ENCODE assay signal across 8 mouse cellular contexts in genomic region chr6:122739952-122740351, GRCm38 (mm10). TPM values are rescaled to one million over a fixed set of nuclear protein-coding genes. Genes with fewer than 3 reads are reported as not detected.
DNase-seq lines count a peak whose midpoint lies in the region; ATAC-seq lines count a peak whose summit lies in the region.

No protein-coding gene starts in this region.

- DNase-seq in A20 (ENCODE audit: low read depth, low spot score) (peak; percentile 62), liver (peak; percentile 76)
- DNase-seq in adrenal gland, postnatal 36 days, result peak; percentile 74 to 82
- peak; percentile 84 for DNase-seq in embryonic facial prominence, embryonic 14.5 days (ENCODE audit: low spot score)
- DNase-seq in heart, embryonic 10.5 days (ENCODE audit: low spot score), result peak; percentile 87
- peak; percentile 41 to 45 for DNase-seq in spleen, postnatal 36 days (ENCODE audit: low spot score in 2 of 2)

- no peak overlapping the region for H3K4me3 ChIP-seq in embryonic facial prominence, embryonic 14.5 days (ENCODE audit: low read depth, low read length)
- H3K4me3 ChIP-seq in heart, embryonic 10.5 days, result peak overlapping the region; percentile 22
- H3K4me3 ChIP-seq in kidney, embryonic 14.5 days (ENCODE audit: low read length), result no peak overlapping the region

- H3K4me1 ChIP-seq in embryonic facial prominence, embryonic 14.5 days (ENCODE audit: control insufficient read depth, insufficient read depth, low read length), result no peaks in the 10 kb centered on the region
- H3K4me1 ChIP-seq in heart, embryonic 10.5 days, result peaks cover 21% of the 10 kb centered on the region
- 0 out of 2 replicates have a peak, but pooled peaks cover 8% of the 10 kb centered on the region for H3K4me1 ChIP-seq in kidney, embryonic 14.5 days (ENCODE audit: control insufficient read depth, insufficient read depth, low read length)

- H3K27me3 ChIP-seq in embryonic facial prominence, embryonic 14.5 days (replicated peaks; ENCODE audit: control insufficient read depth, insufficient read depth, low read length), result peaks cover 26% of the 10 kb centered on the region
- peaks cover 18% of the 10 kb centered on the region for H3K27me3 ChIP-seq in heart, embryonic 10.5 days (ENCODE audit: insufficient read depth, poor library complexity, severe bottlenecking)
- H3K27me3 ChIP-seq in kidney, embryonic 14.5 days (ENCODE audit: control insufficient read depth, insufficient read depth, low read length), result peaks cover 30% of the 10 kb centered on the region

- 12% methylated on average over 8 of the region's 8 CpGs for WGBS in embryonic facial prominence, embryonic 14.5 days
- WGBS in heart, embryonic 10.5 days, result 14% methylated on average over 8 of the region's 8 CpGs
- WGBS in kidney, embryonic 14.5 days, result 12% methylated on average over 8 of the region's 8 CpGs

- no peaks in the 10 kb centered on the region for H3K9me3 ChIP-seq in embryonic facial prominence, embryonic 14.5 days (ENCODE audit: control insufficient read depth, low read length)
- no peaks in the 10 kb centered on the region for H3K9me3 ChIP-seq in heart, embryonic 10.5 days
- no peaks in the 10 kb centered on the region for H3K9me3 ChIP-seq in kidney, embryonic 14.5 days (ENCODE audit: control insufficient read depth, low read length)

- peak; percentile 28; the same call in 1 of the 2 replicates for ATAC-seq in embryonic facial prominence, embryonic 14.5 days (ENCODE audit: low read depth)
- peak; percentile 60 for ATAC-seq in kidney, embryonic 14.5 days (ENCODE audit: low FRiP score, low TSS enrichment)
- peak; percentile 40; the same call in 1 of the 2 replicates for ATAC-seq in monocyte, adult 5-6 weeks (replicated peaks; ENCODE audit: insufficient number of reproducible peaks, low FRiP score, low TSS enrichment, poor library complexity, severe bottlenecking)

- no peaks in the 10 kb centered on the region for H3K36me3 ChIP-seq in embryonic facial prominence, embryonic 14.5 days (ENCODE audit: control insufficient read depth, insufficient read depth, low read length)
- H3K36me3 ChIP-seq in heart, embryonic 10.5 days, result peaks cover 13% of the 10 kb centered on the region
- H3K36me3 ChIP-seq in kidney, embryonic 14.5 days (ENCODE audit: control insufficient read depth, insufficient read depth, low read length), result no peaks in the 10 kb centered on the region

- peak overlapping the region; percentile 28 for H3K4me2 ChIP-seq in embryonic facial prominence, embryonic 14.5 days (ENCODE audit: low read depth, low read length)
- no peak overlapping the region; the same call in 1 of the 2 replicates for H3K4me2 ChIP-seq in kidney, embryonic 14.5 days (replicated peaks; ENCODE audit: low read depth, low read length)

- H3K27ac ChIP-seq in embryonic facial prominence, embryonic 14.5 days (replicated peaks; ENCODE audit: low read depth, low read length), result no peak overlapping the region
- no peak overlapping the region for H3K27ac ChIP-seq in heart, embryonic 10.5 days
- H3K27ac ChIP-seq in kidney, embryonic 14.5 days (ENCODE audit: low read depth, low read length), result no peak overlapping the region

- H3K9ac ChIP-seq in embryonic facial prominence, embryonic 14.5 days (ENCODE audit: low read depth, low read length), result no peak overlapping the region
- no peak overlapping the region for H3K9ac ChIP-seq in kidney, embryonic 14.5 days (ENCODE audit: low read depth, low read length)

RNA-seq across cellular contexts. Expression of gene Nanog, which starts 32.7 kb away (rescaled TPM):
- total RNA-seq in adrenal gland, postnatal 36 days (2021), result not detected
- polyA plus RNA-seq in embryonic facial prominence, embryonic 14.5 days (2014; fragmentation: Nextera tagmentation; extraction: Ambion mirVana), result 0.11 and 0.33 TPM in 2 replicates
- polyA plus RNA-seq in heart, embryonic 10.5 days (2016; fragmentation: Nextera tagmentation; extraction: Ambion mirVana), result 0.20 and 0.57 TPM in 2 replicates
- polyA plus RNA-seq in kidney, embryonic 14.5 days (2014; fragmentation: Nextera tagmentation; extraction: Ambion mirVana), result 0.13 TPM in 1 of 2 replicates, not detected in the other
- not detected in 3 replicates for total RNA-seq in monocyte, adult 5-6 weeks (2017)
